Mouse (Mus musculus): ENCODE data around the gene Abtb1. TPM values are rescaled to one million over a fixed set of nuclear protein-coding genes. Genes with fewer than 3 reads are reported as not detected.

The Abtb1 gene
- polyA plus RNA-seq, 1 experiment from 2014 or later, result 44.6 TPM

GRCm38 (mm10) chr6:88874868-88875508 lies 33.2 kb upstream of the Abtb1 start, which contains the start of gene Podxl2:
TSS of gene Podxl2 (minus strand) at chr6:88875044.
- peak; percentile 77 for ATAC-seq (ENCODE audit: low FRiP score, low TSS enrichment)
- H3K4me2 ChIP-seq (replicated peaks; ENCODE audit: low read depth, low read length), result peak within 1 kb of the TSS; percentile 100
- 7% methylated on average over 33 of the region's 63 CpGs for WGBS
- no peak within 1 kb of the TSS for H3K27ac ChIP-seq (ENCODE audit: low read length)
- peak within 1 kb of the TSS; percentile 74 for H3K4me3 ChIP-seq (ENCODE audit: low read length)
- peaks cover 3% of the 10 kb centered on the region; the same call in 1 of the 2 replicates for H3K9me3 ChIP-seq (ENCODE audit: low read length)
- H3K27me3 ChIP-seq (ENCODE audit: insufficient read depth, low read length), result peaks cover 6% of the 10 kb centered on the region
- peak within 1 kb of the TSS; percentile 84 for H3K9ac ChIP-seq (replicated peaks; ENCODE audit: low read length)
- H3K4me1 ChIP-seq (ENCODE audit: insufficient read depth, low read length), result peaks cover 4% of the 10 kb centered on the region
- H3K36me3 ChIP-seq (ENCODE audit: insufficient read depth, low read length), result no peaks in the 10 kb centered on the region

- H3K27me3 ChIP-seq (ENCODE audit: insufficient read depth, low read length), result peaks cover 6% of the 10 kb centered on the region
- H3K4me3 ChIP-seq (ENCODE audit: low read length), result peak overlapping the region; percentile 74
- H3K4me2 ChIP-seq (replicated peaks; ENCODE audit: low read depth, low read length), result peak overlapping the region; percentile 100
- H3K36me3 ChIP-seq (ENCODE audit: insufficient read depth, low read length), result no peaks in the 10 kb centered on the region
- H3K27ac ChIP-seq (ENCODE audit: low read length), result no peak overlapping the region
- peak overlapping the region; percentile 84 for H3K9ac ChIP-seq (replicated peaks; ENCODE audit: low read length)
- ATAC-seq (ENCODE audit: low FRiP score, low TSS enrichment), result peak; percentile 66
- peaks cover 3% of the 10 kb centered on the region; the same call in 1 of the 2 replicates for H3K9me3 ChIP-seq (ENCODE audit: low read length)
- 2% methylated on average over 58 of the region's 74 CpGs for WGBS
- peaks cover 4% of the 10 kb centered on the region for H3K4me1 ChIP-seq (ENCODE audit: insufficient read depth, low read length)
These were observed 32.4 kb upstream of the Abtb1 start for GRCm38 (mm10) chr6:88873965-88874867.

- no peak overlapping the region for H3K4me3 ChIP-seq (ENCODE audit: low read length)
- WGBS, result 63% methylated on average over 7 of the region's 7 CpGs
These were observed 31.0 kb upstream of the Abtb1 start for GRCm38 (mm10) chr6:88872811-88873210.

DNA sequence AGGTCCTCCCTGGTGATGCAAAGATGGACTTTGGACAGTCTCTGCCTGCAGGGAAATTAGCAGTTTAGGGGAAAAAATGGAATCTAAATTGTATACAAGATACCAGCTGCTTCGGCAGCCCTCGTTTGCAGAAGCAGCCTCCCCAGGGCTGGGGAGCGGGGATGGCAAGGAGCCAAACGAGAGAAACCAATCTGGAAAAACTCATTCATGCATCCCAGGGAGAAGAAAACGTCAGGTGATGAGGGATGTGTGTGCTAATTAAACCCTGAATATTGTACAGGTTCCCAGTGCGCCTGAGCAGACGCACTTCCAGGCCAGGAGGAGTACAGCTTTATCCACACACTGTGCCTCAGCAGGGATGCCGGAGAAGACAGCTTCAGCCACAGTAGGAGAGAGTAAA lies 29.8 kb upstream of the Abtb1 start:
- H3K36me3 ChIP-seq (ENCODE audit: insufficient read depth, low read length), result no peaks in the 10 kb centered on the region
- H3K27me3 ChIP-seq (ENCODE audit: insufficient read depth, low read length), result peaks cover 6% of the 10 kb centered on the region
- H3K4me3 ChIP-seq (ENCODE audit: low read length), result no peak overlapping the region
- H3K4me1 ChIP-seq (ENCODE audit: insufficient read depth, low read length), result peaks cover 4% of the 10 kb centered on the region
- no peaks in the 10 kb centered on the region for H3K9me3 ChIP-seq (ENCODE audit: low read length)
- H3K9ac ChIP-seq (replicated peaks; ENCODE audit: low read length), result no peak overlapping the region
- WGBS, result 53% methylated on average over 8 of the region's 8 CpGs
- H3K4me2 ChIP-seq (replicated peaks; ENCODE audit: low read depth, low read length), result no peak overlapping the region
- H3K27ac ChIP-seq (ENCODE audit: low read length), result no peak overlapping the region
- no peak for ATAC-seq (ENCODE audit: low FRiP score, low TSS enrichment)

More at GRCm38 (mm10) chr6:88872811-88873210, 31.0 kb upstream of the Abtb1 start:
- Histone ChIP-seq H3K27ac (ENCODE audit: low read length) (no peak overlapping the region), H3K36me3 (ENCODE audit: insufficient read depth, low read length) (no peaks in the 10 kb centered on the region), H3K9ac (replicated peaks; ENCODE audit: low read length) (no peak overlapping the region), H3K27me3 (ENCODE audit: insufficient read depth, low read length) (peaks cover 6% of the 10 kb centered on the region), H3K9me3 (ENCODE audit: low read length) (peaks cover 3% of the 10 kb centered on the region; the same call in 1 of the 2 replicates), H3K4me2 (replicated peaks; ENCODE audit: low read depth, low read length) (no peak overlapping the region), H3K4me1 (ENCODE audit: insufficient read depth, low read length) (peaks cover 4% of the 10 kb centered on the region)
- ATAC-seq (ENCODE audit: low FRiP score, low TSS enrichment), result no peak

DNA sequence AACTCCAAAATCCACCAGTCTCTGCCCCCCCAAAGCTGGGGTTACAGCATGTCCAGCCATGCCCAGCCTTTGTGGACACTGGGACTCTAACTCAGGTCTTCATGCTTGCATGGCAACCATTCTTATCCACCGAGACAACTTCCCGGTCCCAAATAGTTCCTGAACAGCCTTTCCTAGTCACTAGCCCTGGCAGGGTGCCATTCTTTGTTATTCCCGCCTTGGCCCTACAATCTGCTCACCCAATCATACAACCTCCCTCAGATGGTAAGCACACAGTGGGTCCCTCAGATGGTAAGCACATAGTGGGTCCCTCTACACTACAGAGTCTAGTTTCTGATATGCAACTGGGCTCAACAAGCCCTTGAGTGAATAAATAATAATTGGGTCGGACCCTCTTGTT lies 28.8 kb upstream of the Abtb1 start:
- Histone ChIP-seq H3K4me1 (ENCODE audit: insufficient read depth, low read length) (peaks cover 4% of the 10 kb centered on the region), H3K9ac (replicated peaks; ENCODE audit: low read length) (no peak overlapping the region), H3K4me3 (ENCODE audit: low read length) (no peak overlapping the region), H3K27me3 (ENCODE audit: insufficient read depth, low read length) (peaks cover 6% of the 10 kb centered on the region), H3K27ac (ENCODE audit: low read length) (no peak overlapping the region), H3K36me3 (ENCODE audit: insufficient read depth, low read length) (no peaks in the 10 kb centered on the region), H3K4me2 (replicated peaks; ENCODE audit: low read depth, low read length) (no peak overlapping the region), H3K9me3 (ENCODE audit: low read length) (no peaks in the 10 kb centered on the region)
- whole genome bisulfite sequencing, result 64% methylated on average over 4 of the region's 4 CpGs
- no peak for ATAC-seq (ENCODE audit: low FRiP score, low TSS enrichment)

- Histone ChIP-seq H3K27ac (ENCODE audit: low read length) (no peak overlapping the region), H3K36me3 (ENCODE audit: insufficient read depth, low read length) (no peaks in the 10 kb centered on the region), H3K27me3 (ENCODE audit: insufficient read depth, low read length) (peaks cover 4% of the 10 kb centered on the region), H3K9ac (replicated peaks; ENCODE audit: low read length) (no peak overlapping the region), H3K4me1 (ENCODE audit: insufficient read depth, low read length) (no peaks in the 10 kb centered on the region), H3K9me3 (ENCODE audit: low read length) (no peaks in the 10 kb centered on the region), H3K4me3 (ENCODE audit: low read length) (no peak overlapping the region), H3K4me2 (replicated peaks; ENCODE audit: low read depth, low read length) (no peak overlapping the region)
- 86% methylated on average over 7 of the region's 7 CpGs for WGBS
- no peak for ATAC-seq (ENCODE audit: low FRiP score, low TSS enrichment)
These were observed 27.7 kb upstream of the Abtb1 start for GRCm38 (mm10) chr6:88869459-88869858.

GRCm38 (mm10) chr6:88865704-88866103 lies 23.9 kb upstream of the Abtb1 start:
- ATAC-seq (ENCODE audit: low FRiP score, low TSS enrichment), result no peak
- Histone ChIP-seq H3K4me1 (ENCODE audit: insufficient read depth, low read length) (no peaks in the 10 kb centered on the region), H3K36me3 (ENCODE audit: insufficient read depth, low read length) (peaks cover 9% of the 10 kb centered on the region), H3K27me3 (ENCODE audit: insufficient read depth, low read length) (no peaks in the 10 kb centered on the region), H3K4me3 (ENCODE audit: low read length) (no peak overlapping the region), H3K9ac (replicated peaks; ENCODE audit: low read length) (no peak overlapping the region), H3K4me2 (replicated peaks; ENCODE audit: low read depth, low read length) (no peak overlapping the region), H3K9me3 (ENCODE audit: low read length) (no peaks in the 10 kb centered on the region; the same call in 1 of the 2 replicates), H3K27ac (ENCODE audit: low read length) (no peak overlapping the region)
- 79% methylated on average over 7 of the region's 7 CpGs for WGBS

DNA sequence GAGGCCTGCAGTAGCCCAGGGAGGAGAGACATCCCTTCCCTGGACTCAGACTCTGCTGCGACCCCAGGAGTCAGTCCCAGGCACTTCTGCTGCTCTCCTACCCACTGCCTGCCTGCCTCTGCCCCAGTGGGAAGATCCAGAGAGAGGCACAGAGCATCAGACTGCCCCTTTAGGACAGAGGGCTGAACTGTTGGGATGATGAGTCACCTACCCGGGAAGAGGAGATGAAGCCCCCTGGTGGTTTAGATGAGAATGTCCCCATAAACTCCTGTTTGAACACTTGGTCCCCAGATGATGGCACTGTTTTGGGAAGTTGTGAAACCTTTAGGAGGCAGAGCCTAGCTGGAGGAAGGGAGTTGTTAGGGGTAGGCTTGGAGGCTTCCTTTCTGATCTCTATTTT lies 19.1 kb upstream of the Abtb1 start:
- 18% methylated on average over 2 of the region's 2 CpGs for WGBS
- H3K9ac ChIP-seq (replicated peaks; ENCODE audit: low read length), result no peak overlapping the region
- no peak for ATAC-seq (ENCODE audit: low FRiP score, low TSS enrichment)
- H3K4me2 ChIP-seq (replicated peaks; ENCODE audit: low read depth, low read length), result no peak overlapping the region
- no peak overlapping the region for H3K4me3 ChIP-seq (ENCODE audit: low read length)
- no peaks in the 10 kb centered on the region for H3K27me3 ChIP-seq (ENCODE audit: insufficient read depth, low read length)
- H3K36me3 ChIP-seq (ENCODE audit: insufficient read depth, low read length), result peaks cover 9% of the 10 kb centered on the region
- H3K27ac ChIP-seq (ENCODE audit: low read length), result no peak overlapping the region
- no peaks in the 10 kb centered on the region; the same call in 1 of the 2 replicates for H3K9me3 ChIP-seq (ENCODE audit: low read length)
- no peaks in the 10 kb centered on the region for H3K4me1 ChIP-seq (ENCODE audit: insufficient read depth, low read length)

DNA sequence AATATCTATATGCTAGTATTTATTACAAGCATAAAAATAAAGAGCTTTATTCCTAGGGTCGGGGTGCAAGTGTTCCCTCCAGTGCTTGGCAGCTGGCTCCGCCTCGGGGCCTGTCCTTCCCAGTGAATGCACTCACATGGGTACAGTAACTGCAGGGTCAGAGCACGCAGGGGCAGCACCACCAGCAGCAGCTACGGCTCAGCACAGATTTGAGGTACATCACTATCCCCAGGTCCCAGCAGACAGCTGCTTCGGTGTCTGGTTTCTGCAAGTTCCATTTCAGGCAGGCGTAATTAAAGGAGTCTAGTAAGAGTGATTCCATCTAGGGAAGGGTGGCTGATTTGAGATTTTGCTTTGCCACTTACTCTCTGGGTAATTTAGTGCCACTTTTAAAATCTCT lies 16.6 kb upstream of the Abtb1 start:
- H3K9ac ChIP-seq (replicated peaks; ENCODE audit: low read length), result no peak overlapping the region
- ATAC-seq (ENCODE audit: low FRiP score, low TSS enrichment), result no peak
- no peaks in the 10 kb centered on the region; the same call in 1 of the 2 replicates for H3K9me3 ChIP-seq (ENCODE audit: low read length)
- no peak overlapping the region for H3K27ac ChIP-seq (ENCODE audit: low read length)
- no peak overlapping the region for H3K4me3 ChIP-seq (ENCODE audit: low read length)
- H3K4me1 ChIP-seq (ENCODE audit: insufficient read depth, low read length), result no peaks in the 10 kb centered on the region
- WGBS, result 39% methylated on average over 7 of the region's 7 CpGs
- H3K4me2 ChIP-seq (replicated peaks; ENCODE audit: low read depth, low read length), result no peak overlapping the region
- H3K36me3 ChIP-seq (ENCODE audit: insufficient read depth, low read length), result peaks cover 9% of the 10 kb centered on the region
- H3K27me3 ChIP-seq (ENCODE audit: insufficient read depth, low read length), result no peaks in the 10 kb centered on the region
